Mouse (Mus musculus): Measurements from ENCODE around the gene Rtn1.

DNA sequence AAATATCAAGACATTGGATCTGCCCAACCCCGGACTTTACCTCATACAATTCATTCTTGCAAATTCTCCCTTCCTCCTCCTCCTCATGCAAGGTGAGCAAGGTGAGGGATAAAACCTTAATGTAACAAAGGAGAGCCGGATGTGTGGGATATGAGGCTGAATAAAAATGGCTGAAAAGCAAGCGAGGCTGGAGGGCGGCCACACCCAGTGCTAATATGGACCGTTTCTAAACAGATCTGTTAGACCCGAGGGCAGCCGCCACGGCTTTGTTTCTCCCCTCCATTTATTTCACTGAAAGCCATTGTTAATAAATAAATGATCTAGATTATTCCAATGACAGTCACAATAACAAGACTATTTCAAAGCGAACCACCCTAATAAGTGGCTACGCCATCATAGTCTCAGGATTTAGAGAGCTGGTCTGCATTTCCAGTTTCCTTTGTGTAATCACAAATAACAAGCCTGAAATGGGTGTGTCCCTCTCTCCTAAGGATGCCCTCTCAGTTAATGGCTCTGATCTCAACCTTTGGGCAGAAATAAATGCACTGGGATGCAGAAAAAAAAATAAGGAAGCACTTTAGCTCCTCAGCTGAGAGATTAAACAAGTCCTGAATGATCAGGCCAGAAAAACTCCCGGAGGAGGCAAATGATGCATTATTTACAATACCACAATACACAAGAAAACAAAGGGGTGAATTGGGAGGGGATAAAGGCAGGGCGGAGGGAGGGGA, 173.1 kb downstream of the Rtn1 start:
- TF ChIP-seq CTCF (IDR thresholded peaks at IDR 0.05; ENCODE audit: low read depth), result no peak
- TF ChIP-seq EP300 (IDR thresholded peaks at IDR 0.05; ENCODE audit: low read depth), result no peak
